In genomic region chr4:71306690-71307089, GRCm38 (mm10) we compare ENCODE assay signal across 23 mouse cellular contexts.
DNase-seq lines count a peak whose midpoint lies in the region; ATAC-seq lines count a peak whose summit lies in the region.
"Had no signal": no experiment of that assay in that cellular context is flagged by ENCODE, and none has a peak within 500 bp of the region (broad histone marks: within the 10 kb centered on the region; RNA-seq: fewer than 3 reads in every experiment).

No protein-coding gene starts in this region.

- no peak for ATAC-seq in embryonic facial prominence, embryonic 14.5 days (ENCODE audit: low read depth)
- peak; percentile 91 for ATAC-seq in lung, embryonic 15.5 days (ENCODE audit: borderline replicate concordance, extremely low read depth, low FRiP score, low TSS enrichment)
- ATAC-seq in neural tube, embryonic 11.5 days (ENCODE audit: insufficient read depth, low FRiP score, low TSS enrichment), result no peak
- ATAC-seq in neural tube, embryonic 15.5 days (ENCODE audit: low FRiP score), result no peak
- ATAC-seq: activated CD4-positive, CD25-positive, alpha-beta regulatory T cell, adult 4 months; forebrain, embryonic 14.5 days; Patski had no signal

- no peak overlapping the region for H3K4me2 ChIP-seq in embryonic facial prominence, embryonic 14.5 days (ENCODE audit: low read depth, low read length)
- H3K4me2 ChIP-seq in lung, embryonic 15.5 days, result 0 out of 2 replicates have a peak overlapping the region, but pooled peaks have one; percentile 6
- no peak overlapping the region for H3K4me2 ChIP-seq in neural tube, embryonic 11.5 days (ENCODE audit: low read depth)
- H3K4me2 ChIP-seq in neural tube, embryonic 15.5 days, result no peak overlapping the region
- H3K4me2 ChIP-seq: embryonic facial prominence, embryonic 13.5 days; heart, embryonic 12.5 days; hindbrain, embryonic 14.5 days had no signal

- H3K27ac ChIP-seq in embryonic facial prominence, embryonic 14.5 days (replicated peaks; ENCODE audit: low read depth, low read length), result no peak overlapping the region
- H3K27ac ChIP-seq in embryonic facial prominence, embryonic 10.5 days (replicated peaks), result no peak overlapping the region
- 0 out of 2 replicates have a peak overlapping the region, but pooled peaks have one; percentile 0 for H3K27ac ChIP-seq in lung, embryonic 15.5 days
- H3K27ac ChIP-seq in neural tube, embryonic 11.5 days (ENCODE audit: low read depth, low read length), result no peak overlapping the region
- no peak overlapping the region for H3K27ac ChIP-seq in neural tube, embryonic 15.5 days (replicated peaks)
- H3K27ac ChIP-seq: embryonic facial prominence, embryonic 13.5 days; forebrain, embryonic 10.5 days; gastrocnemius, adult 2 months; hindbrain, embryonic 10.5 days; hindbrain, embryonic 14.5 days had no signal

- H3K27me3 ChIP-seq in embryonic facial prominence, embryonic 14.5 days (replicated peaks; ENCODE audit: control insufficient read depth, insufficient read depth, low read length), result no peaks in the 10 kb centered on the region
- no peaks in the 10 kb centered on the region for H3K27me3 ChIP-seq in embryonic facial prominence, embryonic 10.5 days (replicated peaks; ENCODE audit: low read depth, poor library complexity, severe bottlenecking)
- H3K27me3 ChIP-seq in lung, embryonic 15.5 days, result no peaks in the 10 kb centered on the region
- no peaks in the 10 kb centered on the region for H3K27me3 ChIP-seq in neural tube, embryonic 11.5 days (ENCODE audit: control insufficient read depth, insufficient read depth, low read length)
- H3K27me3 ChIP-seq in neural tube, embryonic 15.5 days (replicated peaks), result no peaks in the 10 kb centered on the region
- H3K27me3 ChIP-seq: CH12.LX; embryonic facial prominence, embryonic 13.5 days; heart, embryonic 12.5 days; Patski had no signal

- 60% methylated on average over 6 of the region's 6 CpGs for WGBS in embryonic facial prominence, embryonic 14.5 days
- 87% methylated on average over 6 of the region's 6 CpGs for WGBS in embryonic facial prominence, embryonic 10.5 days
- 43% methylated on average over 6 of the region's 6 CpGs for WGBS in lung, embryonic 15.5 days
- WGBS in neural tube, embryonic 11.5 days, result 80% methylated on average over 6 of the region's 6 CpGs
- WGBS in neural tube, embryonic 15.5 days, result 85% methylated on average over 6 of the region's 6 CpGs

- no peaks in the 10 kb centered on the region for H3K4me1 ChIP-seq in embryonic facial prominence, embryonic 14.5 days (ENCODE audit: control insufficient read depth, insufficient read depth, low read length)
- H3K4me1 ChIP-seq in embryonic facial prominence, embryonic 10.5 days, result no peaks in the 10 kb centered on the region
- peaks cover 7% of the 10 kb centered on the region; the same call in 1 of the 2 replicates for H3K4me1 ChIP-seq in lung, embryonic 15.5 days
- no peaks in the 10 kb centered on the region for H3K4me1 ChIP-seq in neural tube, embryonic 11.5 days (ENCODE audit: control insufficient read depth, insufficient read depth, low read length)
- no peaks in the 10 kb centered on the region for H3K4me1 ChIP-seq in neural tube, embryonic 15.5 days
- H3K4me1 ChIP-seq: forebrain, embryonic 10.5 days; heart, embryonic 12.5 days; hindbrain, embryonic 10.5 days had no signal

- peak; percentile 5 for DNase-seq in embryonic facial prominence, embryonic 14.5 days (ENCODE audit: low spot score)
- no peak for DNase-seq in embryonic facial prominence, embryonic 10.5 days (ENCODE audit: low spot score)
- DNase-seq in lung, postnatal 25 days (ENCODE audit: low spot score), result no peak
- peak; percentile 9 for DNase-seq in neural tube, embryonic 11.5 days (ENCODE audit: low spot score)
- no peak for DNase-seq in testis, postnatal 10 days (ENCODE audit: low spot score)
- DNase-seq: adrenal gland, postnatal 14 days; cerebellum, adult 11-12 months; cerebellum, adult 9-10 months; cerebellum, postnatal 25 days; gastrocnemius, adult 2 months; gastrocnemius, postnatal 25 days had no signal

- no peaks in the 10 kb centered on the region for H3K36me3 ChIP-seq in embryonic facial prominence, embryonic 14.5 days (ENCODE audit: control insufficient read depth, insufficient read depth, low read length)
- H3K36me3 ChIP-seq in embryonic facial prominence, embryonic 10.5 days (replicated peaks), result no peaks in the 10 kb centered on the region
- H3K36me3 ChIP-seq in lung, embryonic 15.5 days, result no peaks in the 10 kb centered on the region
- H3K36me3 ChIP-seq in neural tube, embryonic 11.5 days (ENCODE audit: control insufficient read depth, insufficient read depth, low read length), result no peaks in the 10 kb centered on the region
- no peaks in the 10 kb centered on the region for H3K36me3 ChIP-seq in neural tube, embryonic 15.5 days
- H3K36me3 ChIP-seq: embryonic facial prominence, embryonic 13.5 days; forebrain, embryonic 10.5 days; heart, embryonic 12.5 days; hindbrain, embryonic 10.5 days had no signal

- H3K4me3 ChIP-seq in embryonic facial prominence, embryonic 14.5 days (ENCODE audit: low read depth, low read length), result no peak overlapping the region
- H3K4me3 ChIP-seq in embryonic facial prominence, embryonic 10.5 days, result no peak overlapping the region
- H3K4me3 ChIP-seq in lung, embryonic 15.5 days, result no peak overlapping the region
- no peak overlapping the region for H3K4me3 ChIP-seq in neural tube, embryonic 11.5 days (ENCODE audit: low read depth, low read length)
- no peak overlapping the region for H3K4me3 ChIP-seq in neural tube, embryonic 15.5 days (replicated peaks)
- H3K4me3 ChIP-seq: embryonic facial prominence, embryonic 13.5 days; erythroblast, embryonic 14.5 days; forebrain, embryonic 10.5 days; gastrocnemius, adult 2 months; heart, embryonic 12.5 days; hindbrain, embryonic 10.5 days had no signal

- H3K9ac ChIP-seq in embryonic facial prominence, embryonic 14.5 days (ENCODE audit: low read depth, low read length), result no peak overlapping the region
- H3K9ac ChIP-seq in lung, embryonic 15.5 days, result no peak overlapping the region
- no peak overlapping the region for H3K9ac ChIP-seq in neural tube, embryonic 11.5 days (ENCODE audit: low read length)
- no peak overlapping the region for H3K9ac ChIP-seq in neural tube, embryonic 15.5 days (replicated peaks)
- H3K9ac ChIP-seq: embryonic facial prominence, embryonic 13.5 days; heart, embryonic 12.5 days; hindbrain, embryonic 14.5 days had no signal

- no peaks in the 10 kb centered on the region for H3K9me3 ChIP-seq in embryonic facial prominence, embryonic 14.5 days (ENCODE audit: control insufficient read depth, low read length)
- no peaks in the 10 kb centered on the region for H3K9me3 ChIP-seq in embryonic facial prominence, embryonic 10.5 days
- no peaks in the 10 kb centered on the region for H3K9me3 ChIP-seq in lung, embryonic 15.5 days
- no peaks in the 10 kb centered on the region for H3K9me3 ChIP-seq in neural tube, embryonic 11.5 days (ENCODE audit: control insufficient read depth, low read length)
- H3K9me3 ChIP-seq in neural tube, embryonic 15.5 days (replicated peaks), result no peaks in the 10 kb centered on the region
- H3K9me3 ChIP-seq: embryonic facial prominence, embryonic 13.5 days; forebrain, embryonic 10.5 days; heart, embryonic 12.5 days; hindbrain, embryonic 10.5 days had no signal

Comparison
In these comparisons a context has a peak if more than half of its experiments do, and no peak if none do; other contexts are left out.
1. DNase-seq: peak in embryonic facial prominence, embryonic 14.5 days (single experiment) and neural tube, embryonic 11.5 days (single experiment); none in embryonic facial prominence, embryonic 10.5 days (single experiment), lung, postnatal 25 days (single experiment) and testis, postnatal 10 days (single experiment).